ENCODE assay signal across 27 mouse cellular contexts in the genomic region with DNA sequence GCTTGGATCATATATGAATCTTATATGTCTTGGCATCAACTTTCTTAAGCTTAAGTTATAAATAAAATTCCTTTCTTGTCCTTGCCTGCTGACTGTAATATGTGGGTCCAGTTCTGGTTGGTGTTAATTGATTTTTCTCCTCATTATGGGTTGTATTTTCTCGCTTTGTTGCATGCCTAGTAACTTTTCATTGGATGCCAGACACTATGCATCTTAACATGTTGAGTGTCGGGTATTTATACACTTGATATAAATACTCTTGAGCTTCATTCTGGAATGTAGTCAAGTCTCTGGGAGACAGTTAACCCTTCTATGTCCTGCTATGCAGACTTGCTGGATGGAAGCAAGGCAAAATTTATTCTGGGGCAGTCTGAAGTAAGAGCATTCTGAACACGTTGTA.
"Had no signal": no experiment of that assay in that cellular context is flagged by ENCODE, and none has a peak within 500 bp of the region (broad histone marks: within the 10 kb centered on the region; RNA-seq: fewer than 3 reads in every experiment).

No protein-coding gene starts in this region.

- DNase-seq: gastrocnemius, postnatal 14 days; gastrocnemius, postnatal 36 days; heart, adult 11 months; heart, adult 2 months; heart, postnatal 14 days; heart, postnatal 36 days; kidney, adult 11 months; kidney, adult 2 months; kidney, adult 9 months; kidney, postnatal 14 days; kidney, postnatal 36 days; layer of hippocampus, adult 9-11 months; layer of hippocampus, postnatal 36 days; left cerebral cortex, postnatal 4 days had no signal

- H3K4me3 ChIP-seq: heart, adult 2 months; heart, embryonic 13.5 days; heart, embryonic 15.5 days; hindbrain, embryonic 13.5 days; hindbrain, embryonic 15.5 days; kidney, embryonic 15.5 days; limb, embryonic 13.5 days; limb, embryonic 15.5 days; liver, embryonic 12.5 days had no signal

- H3K36me3 ChIP-seq: heart, embryonic 13.5 days; heart, embryonic 15.5 days; hindbrain, embryonic 13.5 days; hindbrain, embryonic 15.5 days; kidney, embryonic 15.5 days; limb, embryonic 13.5 days; limb, embryonic 15.5 days; liver, embryonic 12.5 days had no signal

- H3K27ac ChIP-seq: heart, adult 2 months; heart, embryonic 13.5 days; heart, embryonic 15.5 days; hindbrain, embryonic 13.5 days; hindbrain, embryonic 15.5 days; hindbrain, postnatal 0 days; kidney, embryonic 15.5 days; kidney, postnatal 0 days; limb, embryonic 13.5 days; limb, embryonic 15.5 days; liver, embryonic 12.5 days; liver, embryonic 14.5 days had no signal

- H3K4me1 ChIP-seq: heart, embryonic 13.5 days; heart, embryonic 15.5 days; hindbrain, embryonic 13.5 days; hindbrain, embryonic 15.5 days; kidney, embryonic 15.5 days; limb, embryonic 13.5 days; limb, embryonic 15.5 days; liver, embryonic 12.5 days had no signal

- H3K27me3 ChIP-seq: heart, embryonic 13.5 days; hindbrain, embryonic 13.5 days; hindbrain, embryonic 15.5 days; kidney, embryonic 15.5 days; limb, embryonic 13.5 days; limb, embryonic 15.5 days; liver, embryonic 12.5 days had no signal

- H3K9ac ChIP-seq: heart, embryonic 13.5 days; heart, embryonic 15.5 days; hindbrain, embryonic 13.5 days; hindbrain, embryonic 15.5 days; kidney, embryonic 15.5 days; limb, embryonic 13.5 days; limb, embryonic 15.5 days; liver, embryonic 12.5 days; liver, embryonic 14.5 days had no signal

- ATAC-seq: hindbrain, postnatal 0 days; intestine, embryonic 16.5 days; liver, embryonic 12.5 days had no signal

- H3K4me2 ChIP-seq: heart, embryonic 11.5 days; heart, embryonic 13.5 days; heart, embryonic 15.5 days; hindbrain, embryonic 13.5 days; hindbrain, embryonic 15.5 days; kidney, embryonic 15.5 days; limb, embryonic 13.5 days; limb, embryonic 15.5 days; liver, embryonic 12.5 days had no signal

- H3K9me3 ChIP-seq: heart, embryonic 13.5 days; heart, embryonic 15.5 days; hindbrain, embryonic 13.5 days; hindbrain, embryonic 15.5 days; kidney, embryonic 15.5 days; limb, embryonic 13.5 days; limb, embryonic 15.5 days; liver, embryonic 12.5 days had no signal
